Mouse (Mus musculus): ENCODE data around the gene Ick. TPM values are rescaled to one million over a fixed set of nuclear protein-coding genes. Genes with fewer than 3 reads are reported as not detected.
A peak's percentile ranks its signal among the peaks of the same experiment; 100 is the strongest.

The Ick gene
- polyA plus RNA-seq, 1 experiment from 2014 or later = 14.9 TPM

GRCm38 (mm10) chr9:78190651-78191634, 82.0 kb downstream of the Ick start:
- peak; percentile 18 for DNase-seq (ENCODE audit: low spot score)

- DNase-seq (ENCODE audit: low spot score) = peak; percentile 92
These were observed 82.7 kb downstream of the Ick start for GRCm38 (mm10) chr9:78191736-78192135.

GRCm38 (mm10) chr9:78193902-78194597, 85.1 kb downstream of the Ick start:
- peak; percentile 77 for DNase-seq (ENCODE audit: low spot score)

GRCm38 (mm10) chr9:78195034-78195433, 86.0 kb downstream of the Ick start:
- DNase-seq (ENCODE audit: low spot score) = no peak

GRCm38 (mm10) chr9:78197801-78198200, 88.8 kb downstream of the Ick start:
- DNase-seq (ENCODE audit: low spot score) = no peak

GRCm38 (mm10) chr9:78204194-78204593, 95.2 kb downstream of the Ick start:
- no peak for DNase-seq (ENCODE audit: low spot score)

- DNase-seq (ENCODE audit: low spot score) = no peak
These were observed 100.0 kb downstream of the Ick start for GRCm38 (mm10) chr9:78208956-78209355.

GRCm38 (mm10) chr9:78210079-78210478, 101.1 kb downstream of the Ick start:
- no peak for DNase-seq (ENCODE audit: low spot score)

GRCm38 (mm10) chr9:78210821-78211220, 101.8 kb downstream of the Ick start:
- DNase-seq (ENCODE audit: low spot score) = no peak

- no peak for DNase-seq (ENCODE audit: low spot score)
These were observed 102.5 kb downstream of the Ick start for GRCm38 (mm10) chr9:78211521-78211920.

GRCm38 (mm10) chr9:78212341-78213049, 103.5 kb downstream of the Ick start:
- DNase-seq (ENCODE audit: low spot score) = no peak

GRCm38 (mm10) chr9:78217074-78217473, 108.1 kb downstream of the Ick start:
- no peak for DNase-seq (ENCODE audit: low spot score)

Other genes starting within 250 kb of the Ick start
- gene Elovl5, start 191.8 kb upstream of the Ick start, polyA plus RNA-seq (2015; fragmentation: Nextera tagmentation; extraction: Ambion mirVana) = 81.3 and 89.8 TPM in 2 replicates
- gene Gcm1, start 57.3 kb upstream of the Ick start, polyA plus RNA-seq (2015; fragmentation: Nextera tagmentation; extraction: Ambion mirVana) = 0.13 and 0.25 TPM in 2 replicates
- 53.8 and 60.6 TPM in 2 replicates for gene Fbxo9, start 127 bp upstream of the Ick start, polyA plus RNA-seq (2015; fragmentation: Nextera tagmentation; extraction: Ambion mirVana)
- gene Gsta4, start 73.6 kb downstream of the Ick start, polyA plus RNA-seq (2015; fragmentation: Nextera tagmentation; extraction: Ambion mirVana) = 49.5 and 53.9 TPM in 2 replicates
- 0.59 and 0.68 TPM in 2 replicates for gene Gsta1, start 121.5 kb downstream of the Ick start, polyA plus RNA-seq (2015; fragmentation: Nextera tagmentation; extraction: Ambion mirVana)
- 0.24 TPM in 1 of 2 replicates, not detected in the other for gene Gm3776, start 147.9 kb downstream of the Ick start, polyA plus RNA-seq (2015; fragmentation: Nextera tagmentation; extraction: Ambion mirVana)
- not detected in 2 replicates for gene Gm10639, start 180.7 kb downstream of the Ick start, polyA plus RNA-seq (2015; fragmentation: Nextera tagmentation; extraction: Ambion mirVana)
- gene Omt2a, start 205.6 kb downstream of the Ick start, polyA plus RNA-seq (2015; fragmentation: Nextera tagmentation; extraction: Ambion mirVana) = 0.36 TPM in 1 of 2 replicates, not detected in the other
- 0.21 and 0.68 TPM in 2 replicates for gene Omt2b, start 218.4 kb downstream of the Ick start, polyA plus RNA-seq (2015; fragmentation: Nextera tagmentation; extraction: Ambion mirVana)
- gene Gsta2, start 246.6 kb downstream of the Ick start, polyA plus RNA-seq (2015; fragmentation: Nextera tagmentation; extraction: Ambion mirVana) = 6.3 and 6.4 TPM in 2 replicates